Mouse (Mus musculus) olfactory bulb, adult 2 months (tissue): Measurements from ENCODE around the gene 1700113H08Rik. TPM values are rescaled to one million over a fixed set of nuclear protein-coding genes. Genes with fewer than 3 reads are reported as not detected.

Experiments used
- H3K27ac ChIP-seq: fragments of 200-500 bp; 2 replicates; pipeline ENCODE4 v1.5.1; 2012; ENCODE audit warnings: low read depth, low read length; ENCODE audit not compliant: insufficient read depth
- H3K4me1 ChIP-seq: fragments of 200-500 bp; 2 replicates; pipeline ENCODE4 v1.6.1; 2012; ENCODE audit warnings: low read length; ENCODE audit not compliant: control insufficient read depth, insufficient read depth
- H3K4me3 ChIP-seq: fragments of 200-500 bp; 2 replicates; pipeline ENCODE4 v1.5.1; 2012; ENCODE audit warnings: mild to moderate bottlenecking, low read depth, low read length, moderate library complexity; ENCODE audit not compliant: insufficient read depth
- CTCF ChIP-seq: fragments of 200-500 bp; IDR thresholded peaks from 2 replicates; pipeline ENCODE4 v1.5.1; 2012; ENCODE audit warnings: low read depth, mild to moderate bottlenecking, low read length, moderate library complexity; ENCODE audit not compliant: insufficient read depth
- POLR2A ChIP-seq: fragments of 200-500 bp; IDR thresholded peaks from 2 replicates; pipeline ENCODE4 v1.6.1; 2012; ENCODE audit warnings: mild to moderate bottlenecking, low read depth, low read length, moderate library complexity; ENCODE audit not compliant: insufficient read depth
- WGBS: fragments of 180-500 bp; shearing (Covaris S2); methylation state at CpG from one replicate; pipeline ENCODE4 v1.1.7; 2018; 5-methylcytosine and 5-hydroxymethylcytosine counted together
- polyA plus RNA-seq: library from polyadenylated mRNA; stranded (reverse); fragments of >200 nt; gene quantifications from 2 replicates; pipeline ENCODE4 v1.2.4, GENCODE M21; 2012; ENCODE audit warnings: low replicate concordance; ENCODE audit not compliant: missing spikeins, insufficient read depth, insufficient read length

The 1700113H08Rik gene
- polyA plus RNA-seq, 1 experiment = not detected

DNA sequence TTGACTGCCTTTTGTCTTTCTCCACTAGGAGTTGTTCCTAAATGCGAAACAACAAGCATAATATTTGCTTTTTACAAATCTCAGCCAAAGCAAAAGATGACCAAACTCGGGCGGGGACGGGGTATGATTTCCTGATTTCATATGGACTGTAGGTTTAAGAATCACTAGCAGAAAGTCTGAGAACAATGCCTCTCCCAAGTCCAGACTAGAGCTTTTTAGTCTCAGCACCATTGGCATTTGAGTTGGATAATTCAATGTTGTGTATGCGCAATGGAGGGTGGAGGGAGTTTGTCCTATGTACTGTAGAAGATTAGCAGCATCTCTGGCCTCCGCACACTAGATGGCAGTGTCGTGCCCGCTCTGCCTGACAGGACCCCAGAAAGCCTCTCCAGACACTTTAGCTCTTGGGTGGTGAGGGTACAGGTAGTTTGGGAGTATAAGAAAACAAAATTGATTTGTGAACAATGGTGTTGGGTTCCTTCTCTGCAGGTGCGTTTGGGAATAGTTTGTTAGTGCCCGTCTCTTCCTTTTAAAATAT lies 10.8 kb upstream of the 1700113H08Rik start:
- H3K4me3 ChIP-seq = no peak overlapping the region
- no peak overlapping the region for H3K27ac ChIP-seq
- no peak for TF ChIP-seq CTCF
- TF ChIP-seq POLR2A = no peak
- H3K4me1 ChIP-seq = no peaks in the 10 kb centered on the region
- 77% methylated on average over 10 of the region's 10 CpGs for WGBS

DNA sequence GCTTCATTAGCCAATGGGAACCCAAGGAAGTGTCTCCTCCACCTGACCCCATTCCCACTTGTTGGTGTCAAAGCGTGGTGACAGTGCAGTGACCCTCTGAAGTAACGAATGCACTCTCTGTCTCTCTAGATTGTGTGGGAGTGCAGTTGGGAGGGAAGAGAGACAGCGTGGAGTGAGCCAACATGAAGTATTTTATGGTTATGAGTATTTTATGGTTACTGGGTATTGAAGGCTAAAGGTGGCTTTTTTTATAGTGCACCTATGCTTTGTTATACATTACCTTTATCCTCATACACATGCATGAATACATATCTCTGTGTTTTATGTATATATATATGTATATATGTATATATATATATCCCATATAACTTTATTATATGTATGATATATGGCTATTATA lies 8.7 kb upstream of the 1700113H08Rik start:
- no peaks in the 10 kb centered on the region for H3K4me1 ChIP-seq
- TF ChIP-seq CTCF (no peak), POLR2A (no peak)
- 94% methylated on average over 3 of the region's 3 CpGs for WGBS
- H3K4me3 ChIP-seq = no peak overlapping the region
- no peak overlapping the region for H3K27ac ChIP-seq

DNA sequence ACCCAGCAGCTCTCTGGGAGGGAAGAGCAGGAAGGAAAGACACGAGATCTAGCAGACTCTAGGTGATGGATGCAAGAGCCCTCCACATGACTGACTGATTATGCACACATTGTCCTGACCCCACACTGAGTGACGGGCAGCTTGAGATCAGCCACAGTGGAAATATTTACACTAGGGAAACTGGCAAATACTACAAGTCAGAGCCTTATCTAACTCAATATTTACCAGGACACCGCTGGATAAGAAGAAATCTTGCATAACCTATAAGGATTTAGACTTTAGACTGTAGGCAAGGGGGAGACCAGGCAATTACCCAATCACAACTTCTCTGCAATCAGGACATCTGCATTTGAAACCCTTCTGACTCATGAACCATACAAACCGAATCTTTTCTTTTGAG lies 6.1 kb upstream of the 1700113H08Rik start:
- TF ChIP-seq CTCF (no peak), POLR2A (no peak)
- WGBS = 71% methylated on average over 4 of the region's 4 CpGs

DNA sequence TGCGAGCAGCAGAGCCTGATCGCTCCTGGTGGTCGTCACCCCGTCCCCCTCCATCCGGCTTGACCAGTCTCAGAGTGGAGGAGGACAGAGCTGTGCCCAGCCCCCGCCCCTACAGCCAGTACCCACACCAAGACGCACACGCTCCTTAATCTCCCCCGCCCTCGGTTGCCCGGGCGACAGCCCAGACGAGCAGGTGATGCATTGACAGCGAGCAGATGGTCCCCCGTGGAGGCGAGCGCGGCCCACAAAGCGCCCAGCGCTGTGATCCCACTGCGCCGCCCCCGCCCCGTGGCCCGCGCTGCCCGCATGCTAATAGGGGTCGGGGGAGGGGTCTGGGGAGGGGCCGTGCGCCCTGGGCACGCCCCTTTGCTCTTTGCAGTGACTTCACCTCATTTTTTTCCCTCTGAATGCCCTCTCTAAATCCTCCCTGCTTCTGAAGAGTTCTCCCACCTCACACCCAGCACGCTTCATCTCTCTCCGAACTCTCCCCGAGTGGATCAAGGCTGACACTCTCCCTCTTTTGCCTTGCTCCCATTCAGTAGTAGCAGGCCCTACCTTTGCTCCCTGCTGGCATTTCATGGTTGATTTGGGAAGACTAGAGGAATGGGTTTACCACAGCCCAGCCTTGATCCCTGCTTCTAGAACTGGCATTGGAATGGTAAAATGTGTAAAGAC lies 543 bp downstream of the 1700113H08Rik start:
- peak overlapping the region; percentile 55 for H3K4me3 ChIP-seq
- no peak for TF ChIP-seq POLR2A
- TF ChIP-seq CTCF = no peak
- 2% methylated on average over 34 of the region's 34 CpGs for WGBS
- peaks cover 10% of the 10 kb centered on the region for H3K4me1 ChIP-seq
- no peak overlapping the region for H3K27ac ChIP-seq

More for the DNA sequence above, 6.1 kb upstream of the 1700113H08Rik start:
- H3K4me3 ChIP-seq = no peak overlapping the region
- no peaks in the 10 kb centered on the region for H3K4me1 ChIP-seq
- no peak overlapping the region for H3K27ac ChIP-seq

DNA sequence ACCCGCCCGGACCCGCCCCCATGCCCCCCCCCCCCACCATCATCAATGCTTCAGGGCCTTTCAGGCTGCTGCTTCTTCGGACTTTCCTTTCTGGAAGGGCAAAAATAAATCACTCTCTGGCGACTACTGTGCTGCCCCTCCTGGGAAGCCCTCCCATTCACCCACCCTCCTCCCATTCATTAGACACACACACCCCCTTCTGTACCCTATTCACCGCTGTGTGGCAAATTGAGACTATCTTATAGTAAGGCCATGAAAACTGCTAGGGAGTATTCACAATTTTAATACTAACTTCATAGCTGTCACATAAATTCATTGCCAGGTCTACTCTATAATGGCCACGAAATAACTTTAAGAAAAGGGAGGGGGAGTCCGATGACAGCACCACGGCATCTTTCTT lies 1.1 kb downstream of the 1700113H08Rik start:
- WGBS = 23% methylated on average over 9 of the region's 9 CpGs
- Histone ChIP-seq H3K4me3 (no peak overlapping the region), H3K27ac (no peak overlapping the region), H3K4me1 (peaks cover 10% of the 10 kb centered on the region)
- TF ChIP-seq CTCF (no peak), POLR2A (no peak)

DNA sequence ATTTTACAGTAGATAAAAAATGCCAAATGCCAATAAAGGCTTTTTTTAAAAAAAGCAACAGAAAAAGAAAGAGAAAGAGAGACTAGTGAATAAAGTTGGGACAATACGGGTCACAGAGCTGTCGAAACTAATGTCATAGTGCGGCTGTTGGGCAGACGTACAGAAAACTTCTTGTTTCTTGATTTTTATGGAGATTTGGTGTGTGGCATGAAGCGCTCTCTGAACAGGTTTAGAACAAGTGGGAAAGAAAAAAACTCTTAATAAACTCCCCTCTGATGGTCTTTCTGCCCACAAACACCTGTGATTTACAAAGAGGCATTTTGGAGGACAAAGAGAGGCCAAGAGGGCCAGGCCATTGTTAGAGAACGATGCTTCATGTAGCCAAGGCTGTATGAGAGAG lies 1.6 kb downstream of the 1700113H08Rik start:
- H3K4me1 ChIP-seq = peaks cover 10% of the 10 kb centered on the region
- TF ChIP-seq CTCF (no peak), POLR2A (no peak)
- 89% methylated on average over 6 of the region's 6 CpGs for WGBS
- no peak overlapping the region for H3K27ac ChIP-seq
- H3K4me3 ChIP-seq = no peak overlapping the region

DNA sequence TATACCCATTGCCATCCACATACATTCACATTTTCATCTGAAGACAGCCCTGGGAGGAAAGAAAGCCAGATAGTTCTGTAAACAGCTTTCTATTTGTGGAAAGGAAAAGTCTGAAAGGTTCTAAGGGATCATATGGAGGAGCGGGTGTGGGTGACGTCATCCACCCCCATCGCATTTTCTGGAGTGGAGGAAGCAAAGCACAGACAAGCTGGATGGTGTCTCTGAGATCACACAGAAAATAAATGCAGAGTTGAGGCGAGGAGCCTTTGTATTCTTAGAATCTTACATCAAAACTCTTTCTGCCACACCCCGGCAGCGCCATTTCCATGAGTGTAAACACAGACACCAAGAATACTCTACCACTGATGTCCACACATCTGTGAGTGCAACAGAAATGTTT lies 26.4 kb downstream of the 1700113H08Rik start:
- Histone ChIP-seq H3K27ac (no peak overlapping the region), H3K4me1 (no peaks in the 10 kb centered on the region), H3K4me3 (no peak overlapping the region)
- TF ChIP-seq POLR2A = no peak
- TF ChIP-seq CTCF = no peak
- 51% methylated on average over 6 of the region's 6 CpGs for WGBS

DNA sequence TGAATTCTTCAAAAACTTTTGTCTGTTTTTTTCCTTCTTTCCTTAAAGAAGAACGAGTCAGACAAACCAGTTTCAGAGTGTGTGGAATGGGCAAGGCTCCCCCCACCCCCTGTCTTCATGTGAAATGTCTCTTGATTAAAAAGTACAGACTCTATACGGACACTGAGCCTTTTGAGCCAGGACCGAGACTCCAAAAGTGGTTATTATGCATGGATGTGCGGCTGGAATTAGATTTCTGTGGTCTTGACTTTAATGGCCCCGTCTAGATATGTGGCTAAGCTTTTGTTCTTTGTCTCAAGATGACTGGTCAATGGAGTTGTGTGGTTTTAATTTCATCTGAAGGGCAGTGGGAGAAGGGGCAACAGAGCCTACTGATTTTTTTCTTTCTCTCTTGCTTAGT lies 29.8 kb downstream of the 1700113H08Rik start:
- TF ChIP-seq CTCF = no peak
- no peak for TF ChIP-seq POLR2A
- WGBS = 59% methylated on average over 5 of the region's 5 CpGs
- Histone ChIP-seq H3K4me3 (no peak overlapping the region), H3K27ac (no peak overlapping the region), H3K4me1 (no peaks in the 10 kb centered on the region)

DNA sequence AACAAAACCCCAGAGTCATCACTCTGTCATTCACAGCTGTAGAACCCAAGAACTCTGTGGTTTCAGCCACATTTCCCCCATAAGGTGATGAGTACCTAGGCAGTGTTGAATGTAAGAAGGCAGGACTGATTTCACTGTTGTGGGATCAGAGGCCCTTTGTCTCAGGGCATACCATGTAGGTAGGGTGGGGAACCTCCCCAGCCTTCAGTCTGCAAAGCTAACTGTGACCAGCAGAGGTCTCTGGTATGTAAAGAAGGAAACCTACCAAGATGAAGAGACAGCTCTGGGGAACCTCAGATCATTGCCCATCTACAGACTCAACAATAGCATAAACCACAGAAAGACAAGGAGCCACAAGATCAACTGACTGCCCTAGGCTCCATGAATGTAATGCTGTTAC lies 36.4 kb downstream of the 1700113H08Rik start:
- H3K4me3 ChIP-seq = no peak overlapping the region
- H3K27ac ChIP-seq = no peak overlapping the region
- TF ChIP-seq CTCF (no peak), POLR2A (no peak)
- no peaks in the 10 kb centered on the region for H3K4me1 ChIP-seq

DNA sequence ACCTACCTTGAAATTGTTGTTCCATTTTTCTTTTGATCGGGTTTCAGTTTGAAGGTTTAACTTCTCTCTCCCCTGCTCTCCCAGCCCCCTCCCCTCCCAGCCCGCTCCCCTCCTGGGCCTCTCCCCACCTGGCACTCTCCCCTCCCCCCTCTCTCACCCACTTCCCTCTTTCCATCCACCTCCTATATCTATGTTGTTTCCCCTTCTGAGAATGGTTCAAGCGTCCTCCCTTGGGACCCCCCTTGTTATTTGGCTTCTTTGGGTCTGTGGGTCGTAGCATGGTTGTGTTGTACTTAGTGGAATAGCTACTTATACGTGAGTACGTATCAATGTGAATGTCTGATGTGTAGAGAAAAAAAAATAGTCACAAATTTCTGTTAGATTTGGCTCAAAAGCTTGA lies 40.9 kb downstream of the 1700113H08Rik start:
- H3K4me1 ChIP-seq = no peaks in the 10 kb centered on the region
- TF ChIP-seq CTCF (no peak), POLR2A (no peak)
- WGBS = 91% methylated on average over 6 of the region's 6 CpGs
- H3K4me3 ChIP-seq = no peak overlapping the region
- no peak overlapping the region for H3K27ac ChIP-seq
